Mouse (Mus musculus) C2C12 (cell line): ENCODE data around the gene Gprc5c. TPM values are rescaled to one million over a fixed set of nuclear protein-coding genes. Genes with fewer than 3 reads are reported as not detected.

Experiments used
- H3K27me3 ChIP-seq: one replicate; pipeline ENCODE4 v1.6.1; 2011; ENCODE audit not compliant: control insufficient read depth, insufficient read depth, insufficient read length
- H3K36me3 ChIP-seq: one replicate; pipeline ENCODE4 v1.6.1; 2011; ENCODE audit not compliant: control insufficient read depth, insufficient read depth
- H3K4me3 ChIP-seq: one replicate; pipeline ENCODE4 v1.5.1; 2011; ENCODE audit warnings: mild to moderate bottlenecking, control low read depth; ENCODE audit not compliant: poor library complexity, insufficient read depth, severe bottlenecking
- H3K79me2 ChIP-seq: one replicate; pipeline ENCODE4 v1.6.1; 2011; ENCODE audit not compliant: control insufficient read depth, insufficient read depth
- H3K79me3 ChIP-seq: one replicate; pipeline ENCODE4 v1.6.1; 2011; ENCODE audit warnings: low read depth, control low read depth
- H3ac ChIP-seq: one replicate; pipeline ENCODE3; 2011; ENCODE audit warnings: low read depth; ENCODE audit not compliant: control insufficient read depth, insufficient read length
- CEBPB ChIP-seq: IDR thresholded peaks from one replicate; pipeline ENCODE4 v1.6.1; 2011; ENCODE audit warnings: low read depth, mild to moderate bottlenecking, control low read depth, moderate library complexity
- CTCF ChIP-seq: IDR thresholded peaks from one replicate; pipeline ENCODE4 v1.5.1; 2011; ENCODE audit not compliant: control insufficient read depth, insufficient read depth, insufficient read length
- FOSL1 ChIP-seq: IDR thresholded peaks from one replicate; pipeline ENCODE4 v1.8.0; 2011; ENCODE audit warnings: mild to moderate bottlenecking, low read length; ENCODE audit not compliant: poor library complexity, insufficient read depth, severe bottlenecking
- MAX ChIP-seq: IDR thresholded peaks from one replicate; pipeline ENCODE4 v1.6.1; 2011; ENCODE audit warnings: mild to moderate bottlenecking, control low read depth
- MYOD1 ChIP-seq: IDR thresholded peaks from one replicate; pipeline ENCODE4 v1.6.1; 2011; ENCODE audit warnings: low read depth; ENCODE audit not compliant: control insufficient read depth, insufficient read length
- MYOG ChIP-seq: IDR thresholded peaks from one replicate; pipeline ENCODE4 v1.6.1; 2011; ENCODE audit not compliant: control insufficient read depth, insufficient read length; ENCODE audit errors: extremely low read depth
- USF1 ChIP-seq: IDR thresholded peaks from one replicate; pipeline ENCODE4 v1.6.1; 2011; ENCODE audit warnings: low read depth, mild to moderate bottlenecking, control low read depth, moderate library complexity
- polyA plus RNA-seq: library from polyadenylated mRNA; unstranded; fragments of >200 nt; fragmentation: generic; extraction: Trizol; gene quantifications from one replicate; pipeline ENCODE4 v1.2.1, GENCODE M21; 2012; ENCODE audit warnings: missing spikeins

Gprc5c gene
- polyA plus RNA-seq, 1 experiment, result 0.75 TPM

DNA sequence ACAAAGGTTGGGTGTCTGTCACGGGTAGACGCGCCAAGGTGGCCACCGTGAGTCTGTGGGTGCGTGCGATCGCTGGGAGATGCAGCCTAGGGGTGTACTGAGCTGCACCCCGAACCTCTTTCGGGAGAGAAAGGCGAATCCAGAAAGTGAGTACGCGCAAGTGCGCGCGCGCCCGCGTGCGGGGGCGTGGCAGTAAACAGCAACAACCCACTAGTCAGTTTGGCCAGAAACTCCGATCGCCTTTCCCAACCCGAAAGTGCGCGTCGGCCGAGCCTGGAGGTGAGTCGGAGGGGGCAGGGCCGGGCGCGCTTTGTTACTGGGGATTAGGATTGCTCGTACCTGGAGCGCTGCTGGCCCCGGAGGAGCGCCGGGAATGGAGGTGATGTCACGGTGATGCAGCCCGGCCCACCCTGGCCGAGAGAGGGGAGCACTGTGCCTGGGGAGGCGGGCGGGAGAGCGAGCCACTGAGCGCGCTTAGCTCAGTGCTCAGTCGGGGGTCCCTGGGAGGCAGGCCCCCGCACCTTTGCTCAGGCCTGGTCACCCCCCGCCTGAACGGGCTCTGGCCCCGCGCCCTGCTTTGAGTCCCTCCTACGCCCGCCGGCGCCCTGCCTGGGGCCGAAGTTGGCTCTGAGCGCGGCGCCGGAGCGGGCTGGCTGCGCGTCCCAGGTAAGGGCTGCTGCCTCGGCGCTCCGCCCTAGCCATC is 807 bp downstream of the Gprc5c start:
- no peaks in the 10 kb centered on the region for H3K79me3 ChIP-seq
- TF ChIP-seq CEBPB (no peak), FOSL1 (no peak), MYOG (no peak), MAX (no peak), USF1 (no peak), CTCF (no peak), MYOD1 (no peak)
- no peaks in the 10 kb centered on the region for H3K36me3 ChIP-seq
- peak overlapping the region; percentile 23 for H3K4me3 ChIP-seq
- H3K79me2 ChIP-seq, result no peaks in the 10 kb centered on the region
- peak overlapping the region; percentile 58 for H3ac ChIP-seq
- peaks cover 20% of the 10 kb centered on the region for H3K27me3 ChIP-seq

DNA sequence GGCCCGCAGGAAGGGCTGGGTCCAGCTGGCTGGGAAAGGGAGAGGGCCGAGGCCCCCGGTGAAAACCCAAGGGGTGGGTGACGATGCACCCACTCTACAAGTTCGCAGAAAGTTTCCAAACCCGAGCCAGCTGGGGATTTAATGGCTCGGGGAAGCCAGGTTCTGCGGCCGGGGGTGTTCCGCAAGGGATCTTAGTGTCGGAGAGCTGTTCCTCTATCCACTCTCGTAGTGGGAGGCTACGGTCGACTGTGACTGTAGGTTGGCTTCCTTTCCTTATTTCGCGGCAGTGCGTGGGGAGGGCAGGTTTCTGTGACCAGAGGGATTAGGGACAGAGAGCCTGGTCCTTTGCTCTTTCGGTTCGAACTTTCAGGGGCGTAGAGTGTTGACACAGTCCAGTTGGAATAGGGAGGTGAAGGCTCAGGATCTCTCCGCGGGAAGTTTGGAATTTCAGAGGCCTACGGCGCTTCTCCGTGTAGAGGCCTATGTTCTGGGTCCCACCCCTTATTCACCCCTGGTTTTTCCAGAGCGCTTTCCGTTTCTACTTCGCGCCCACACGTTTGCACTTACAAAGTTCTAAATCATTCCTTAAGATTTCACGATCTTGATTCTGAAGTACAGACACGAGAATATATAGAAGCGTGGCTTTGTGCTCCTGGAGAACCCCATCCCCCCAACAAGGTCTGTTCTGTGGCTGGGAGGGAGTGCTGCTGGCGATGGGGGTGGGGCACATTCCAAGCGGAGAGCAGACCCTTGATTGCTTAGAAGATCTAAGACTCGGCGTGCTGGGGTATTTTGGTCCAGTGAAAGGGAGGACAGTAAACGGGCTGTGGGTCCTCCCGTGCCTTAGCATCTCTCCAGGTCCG is 1.6 kb downstream of the Gprc5c start:
- H3K4me3 ChIP-seq, result no peak overlapping the region
- H3K79me2 ChIP-seq, result no peaks in the 10 kb centered on the region
- H3ac ChIP-seq, result no peak overlapping the region
- peaks cover 20% of the 10 kb centered on the region for H3K27me3 ChIP-seq
- no peaks in the 10 kb centered on the region for H3K36me3 ChIP-seq
- TF ChIP-seq CTCF (no peak), USF1 (no peak), CEBPB (no peak), MAX (no peak), FOSL1 (no peak), MYOD1 (no peak), MYOG (no peak)
- no peaks in the 10 kb centered on the region for H3K79me3 ChIP-seq

DNA sequence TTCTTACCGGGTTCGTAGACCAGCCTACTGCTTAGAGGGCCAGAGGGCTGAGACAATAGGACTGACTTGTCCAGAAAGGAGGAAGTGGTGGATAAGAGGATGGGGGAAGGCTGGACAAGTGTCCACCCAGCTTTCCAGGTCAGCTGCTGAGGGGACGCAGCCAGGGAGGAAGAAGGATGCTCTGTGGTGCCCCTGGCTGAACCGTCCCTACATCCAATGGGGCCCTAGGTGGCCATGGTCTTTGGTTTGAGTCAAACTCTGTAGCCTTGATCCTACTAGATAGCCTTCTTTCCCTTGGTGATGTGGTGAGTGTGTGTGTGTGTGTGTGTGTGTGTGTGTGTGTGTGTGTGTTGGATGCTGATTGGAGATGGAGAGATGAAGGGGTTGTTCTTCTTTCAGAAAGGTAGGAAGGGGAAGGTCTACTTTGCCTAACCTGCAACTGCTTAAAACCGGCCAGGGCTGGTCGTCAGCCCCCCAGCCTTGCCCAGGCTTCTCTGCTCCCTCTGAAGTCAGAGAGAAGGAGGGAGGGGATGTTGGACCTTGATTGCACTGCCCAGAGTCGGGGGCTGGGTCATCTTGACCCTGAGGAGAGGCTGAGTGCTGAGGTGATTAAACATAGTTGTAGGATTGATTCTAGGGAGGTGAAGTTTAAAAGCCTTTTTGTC is 2.4 kb downstream of the Gprc5c start:
- Histone ChIP-seq H3ac (no peak overlapping the region), H3K79me2 (no peaks in the 10 kb centered on the region), H3K4me3 (no peak overlapping the region), H3K79me3 (no peaks in the 10 kb centered on the region), H3K36me3 (no peaks in the 10 kb centered on the region), H3K27me3 (peaks cover 20% of the 10 kb centered on the region)
- TF ChIP-seq MYOD1 (no peak), CTCF (no peak), USF1 (no peak), MAX (no peak), FOSL1 (no peak), CEBPB (no peak), MYOG (no peak)

DNA sequence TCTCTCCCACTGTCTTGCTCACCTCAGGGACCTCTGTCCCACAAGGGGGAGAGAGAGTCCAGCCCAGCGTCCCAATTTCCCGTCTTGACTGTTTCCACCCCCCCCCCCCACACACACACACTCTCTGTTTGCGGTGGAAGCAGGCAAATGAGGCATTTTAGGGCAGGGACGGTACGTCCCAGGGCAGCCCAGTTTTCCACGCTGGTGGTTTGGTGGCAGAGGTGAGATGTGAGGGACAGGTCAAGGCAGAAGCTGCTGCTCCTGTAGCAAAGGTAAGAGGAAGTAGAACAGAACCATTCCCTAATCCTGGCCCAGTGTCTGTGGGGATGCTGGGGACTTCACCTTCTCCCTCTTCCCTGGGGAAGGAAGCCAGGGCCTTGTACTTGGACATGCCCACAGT is 3.6 kb downstream of the Gprc5c start:
- no peaks in the 10 kb centered on the region for H3K36me3 ChIP-seq
- H3K79me3 ChIP-seq, result no peaks in the 10 kb centered on the region
- no peak overlapping the region for H3ac ChIP-seq
- peaks cover 20% of the 10 kb centered on the region for H3K27me3 ChIP-seq
- no peaks in the 10 kb centered on the region for H3K79me2 ChIP-seq
- no peak overlapping the region for H3K4me3 ChIP-seq
- TF ChIP-seq FOSL1, result no peak
- TF ChIP-seq MYOD1, result no peak
- no peak for TF ChIP-seq CEBPB
- no peak for TF ChIP-seq CTCF
- TF ChIP-seq MYOG, result no peak
- no peak for TF ChIP-seq USF1
- no peak for TF ChIP-seq MAX

DNA sequence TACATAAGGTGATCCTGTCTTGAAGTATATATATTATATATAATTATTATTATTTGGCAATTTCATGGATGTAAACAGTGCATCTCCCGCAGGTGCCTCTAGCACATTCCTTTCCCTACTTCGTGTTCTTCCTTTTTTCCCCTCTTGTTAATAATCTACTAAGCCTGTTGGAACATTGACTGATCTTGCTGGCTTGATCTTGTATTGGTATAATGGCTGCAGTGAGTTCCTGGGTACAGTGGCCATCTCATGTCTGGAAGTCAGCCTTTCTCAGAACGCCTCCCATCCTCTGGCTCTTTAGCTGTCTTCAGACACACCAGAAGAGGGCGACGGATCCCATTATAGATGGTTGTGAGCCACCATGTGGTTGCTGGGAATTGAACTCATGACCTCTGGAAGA is 5.2 kb downstream of the Gprc5c start:
- TF ChIP-seq CTCF (no peak), MAX (no peak), CEBPB (no peak), FOSL1 (no peak), MYOG (no peak), USF1 (no peak), MYOD1 (no peak)
- H3ac ChIP-seq, result no peak overlapping the region
- H3K27me3 ChIP-seq, result peaks cover 20% of the 10 kb centered on the region
- no peaks in the 10 kb centered on the region for H3K79me2 ChIP-seq
- no peak overlapping the region for H3K4me3 ChIP-seq
- H3K36me3 ChIP-seq, result no peaks in the 10 kb centered on the region
- H3K79me3 ChIP-seq, result no peaks in the 10 kb centered on the region
